Mouse (Mus musculus): ENCODE results near the gene Iqsec1. TPM values are rescaled to one million over a fixed set of nuclear protein-coding genes. Genes with fewer than 3 reads are reported as not detected.
"Not testable (repeated sequence)": the region's sequence is repeated elsewhere in the genome, so short reads cannot be mapped to it uniquely, and the experiment has no call there.

The Iqsec1 gene
- polyA plus RNA-seq, 1 experiment from 2014 or later, result 15.0 TPM

DNA sequence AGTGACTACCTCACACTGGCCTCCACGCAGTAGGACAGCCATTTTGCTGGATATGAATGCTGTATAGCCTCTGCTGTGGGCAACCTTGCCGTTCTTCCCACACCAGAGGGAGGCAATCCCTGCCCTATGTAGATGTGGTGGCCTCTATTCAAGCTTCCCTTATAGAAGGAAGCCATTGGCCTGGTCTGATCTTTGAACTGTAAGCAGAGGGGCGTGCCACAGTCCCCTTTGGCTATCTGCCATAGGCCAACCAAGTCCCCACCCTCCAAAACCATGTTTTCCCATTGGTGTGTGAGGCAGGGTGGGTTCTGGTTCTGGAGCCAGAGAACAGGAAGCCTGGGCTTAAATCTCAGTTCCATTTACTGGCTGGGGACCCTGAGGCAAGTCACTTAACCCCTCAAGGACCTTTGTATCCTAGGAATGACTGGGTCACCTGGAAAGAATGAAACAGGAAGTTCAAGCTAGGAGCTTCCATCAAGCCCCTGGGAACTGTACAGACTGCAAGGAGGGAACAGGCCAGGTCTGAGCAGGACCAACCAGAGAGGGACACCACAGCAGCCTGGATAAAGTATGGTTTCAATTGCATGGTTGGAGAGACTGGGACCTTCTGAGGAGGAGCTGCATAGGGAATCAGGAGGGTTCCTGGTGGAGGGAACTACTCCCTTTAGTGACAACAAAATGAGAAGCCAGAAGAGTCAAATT is 304.5 kb downstream of the Iqsec1 start:
- Histone ChIP-seq H3K4me1 (0 out of 2 replicates have a peak, but pooled peaks cover 2% of the 10 kb centered on the region), H3K4me2 (no peak overlapping the region), H3K4me3 (replicated peaks) (no peak overlapping the region), H3K36me3 (replicated peaks) (peaks cover 41% of the 10 kb centered on the region), H3K9me3 (no peaks in the 10 kb centered on the region), H3K27ac (no peak overlapping the region), H3K9ac (no peak overlapping the region), H3K27me3 (no peaks in the 10 kb centered on the region)
- ATAC-seq (ENCODE audit: low FRiP score), result no peak
- 91% methylated on average over 3 of the region's 3 CpGs for WGBS

DNA sequence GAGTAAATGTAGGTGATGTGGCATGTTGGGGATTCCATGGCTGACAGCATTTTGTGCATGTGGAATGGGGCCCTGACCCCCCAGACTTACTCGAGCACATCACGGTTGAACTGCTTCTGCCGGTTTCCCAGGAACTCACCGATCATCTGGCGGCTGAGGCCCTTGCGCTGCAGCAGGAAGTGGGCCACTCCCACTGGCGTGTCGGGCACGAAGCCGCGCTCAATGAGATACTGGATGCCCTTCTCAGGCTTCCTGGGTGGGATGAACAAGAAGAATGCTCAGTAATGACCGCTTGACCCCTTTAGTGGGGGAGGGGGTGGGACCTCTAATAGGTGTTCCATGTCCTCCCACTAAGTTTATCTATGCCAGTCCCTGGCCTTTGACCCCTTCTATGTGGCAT is 308.1 kb downstream of the Iqsec1 start:
- Histone ChIP-seq H3K9me3 (no peaks in the 10 kb centered on the region), H3K4me1 (0 out of 2 replicates have a peak, but pooled peaks cover 4% of the 10 kb centered on the region), H3K27me3 (no peaks in the 10 kb centered on the region), H3K9ac (no peak overlapping the region), H3K4me3 (replicated peaks) (no peak overlapping the region), H3K27ac (no peak overlapping the region), H3K4me2 (no peak overlapping the region), H3K36me3 (replicated peaks) (peaks cover 57% of the 10 kb centered on the region)
- 91% methylated on average over 12 of the region's 12 CpGs for WGBS
- ATAC-seq (ENCODE audit: low FRiP score), result no peak

DNA sequence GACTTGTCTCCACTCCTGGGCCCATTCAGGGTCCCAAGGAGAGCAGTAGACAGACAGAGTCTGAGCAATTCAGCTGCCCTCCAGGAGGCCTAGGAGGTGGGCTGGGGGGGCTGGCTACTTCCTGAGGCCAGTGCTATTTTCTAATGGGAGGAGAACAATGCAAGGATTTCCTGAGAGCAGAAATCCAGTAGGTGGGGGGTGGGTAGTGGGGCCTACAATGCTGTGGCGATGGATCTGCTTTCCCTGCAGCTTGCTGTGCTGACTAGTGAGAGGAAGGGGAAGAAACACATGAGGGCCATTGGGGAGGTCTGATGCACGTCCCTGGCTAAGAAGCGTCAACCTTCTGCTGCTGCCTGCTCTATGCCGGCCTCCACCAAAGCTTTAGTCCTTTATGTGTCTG is 309.7 kb downstream of the Iqsec1 start:
- no peaks in the 10 kb centered on the region for H3K9me3 ChIP-seq
- H3K4me1 ChIP-seq, result 0 out of 2 replicates have a peak, but pooled peaks cover 4% of the 10 kb centered on the region
- H3K4me3 ChIP-seq (replicated peaks), result no peak overlapping the region
- 55% methylated on average over 4 of the region's 4 CpGs for WGBS
- H3K27me3 ChIP-seq, result no peaks in the 10 kb centered on the region
- H3K36me3 ChIP-seq (replicated peaks), result peaks cover 74% of the 10 kb centered on the region
- H3K4me2 ChIP-seq, result no peak overlapping the region
- no peak overlapping the region for H3K9ac ChIP-seq
- no peak overlapping the region for H3K27ac ChIP-seq
- no peak for ATAC-seq (ENCODE audit: low FRiP score)

DNA sequence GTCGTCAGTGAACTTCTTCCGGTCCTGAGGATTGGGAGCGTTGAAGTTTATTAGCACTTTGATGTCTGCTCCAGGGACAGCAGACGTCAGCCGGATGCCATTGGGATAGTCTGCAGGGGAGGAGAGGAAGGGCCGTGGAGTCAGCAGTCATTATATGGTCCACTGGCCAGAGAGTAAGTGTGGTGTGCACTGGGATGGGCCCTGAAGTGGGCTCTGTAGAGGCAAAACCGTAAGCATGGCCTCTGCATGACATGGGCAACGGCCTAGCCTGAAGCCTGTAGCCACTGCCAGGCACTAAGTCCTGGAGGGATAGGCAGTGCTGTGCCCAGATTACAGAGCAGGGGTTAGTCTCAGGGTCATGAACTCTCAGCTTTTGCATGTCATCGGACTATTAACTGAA is 319.8 kb downstream of the Iqsec1 start:
- Histone ChIP-seq H3K27ac (no peak overlapping the region), H3K36me3 (replicated peaks) (peaks cover 96% of the 10 kb centered on the region)
- WGBS, result 91% methylated on average over 9 of the region's 9 CpGs

DNA sequence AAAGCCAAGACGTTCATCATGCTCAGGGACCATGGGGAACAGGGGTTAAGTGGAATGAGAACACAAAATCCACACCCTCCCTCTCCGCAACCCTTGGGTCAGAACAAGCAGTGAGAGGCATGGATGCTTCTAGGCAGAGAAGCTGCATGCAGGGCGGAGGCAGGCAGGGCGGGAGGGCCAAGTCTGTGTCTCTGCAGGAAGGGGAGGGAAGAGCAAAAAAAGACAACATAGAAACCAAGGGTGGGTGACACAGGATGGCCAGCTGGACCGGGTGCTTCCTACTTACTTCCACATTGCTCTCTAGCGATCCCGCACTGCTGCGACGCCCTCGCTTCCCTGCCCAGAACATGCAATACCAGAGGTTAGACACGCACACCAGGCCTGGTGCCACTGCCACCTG is 324.7 kb downstream of the Iqsec1 start:
- no peak overlapping the region for H3K9ac ChIP-seq
- peaks cover 77% of the 10 kb centered on the region for H3K36me3 ChIP-seq (replicated peaks)
- 87% methylated on average over 11 of the region's 11 CpGs for WGBS
- no peaks in the 10 kb centered on the region for H3K9me3 ChIP-seq
- H3K27ac ChIP-seq, result no peak overlapping the region
- no peak overlapping the region for H3K4me2 ChIP-seq
- no peak for ATAC-seq (ENCODE audit: low FRiP score)
- no peaks in the 10 kb centered on the region for H3K27me3 ChIP-seq
- no peak overlapping the region for H3K4me3 ChIP-seq (replicated peaks)
- H3K4me1 ChIP-seq, result no peaks in the 10 kb centered on the region

More for the DNA sequence above, 319.8 kb downstream of the Iqsec1 start:
- no peaks in the 10 kb centered on the region for H3K4me1 ChIP-seq
- H3K9me3 ChIP-seq, result no peaks in the 10 kb centered on the region
- H3K9ac ChIP-seq, result no peak overlapping the region
- no peak overlapping the region for H3K4me2 ChIP-seq
- no peaks in the 10 kb centered on the region for H3K27me3 ChIP-seq
- no peak for ATAC-seq (ENCODE audit: low FRiP score)
- no peak overlapping the region for H3K4me3 ChIP-seq (replicated peaks)

DNA sequence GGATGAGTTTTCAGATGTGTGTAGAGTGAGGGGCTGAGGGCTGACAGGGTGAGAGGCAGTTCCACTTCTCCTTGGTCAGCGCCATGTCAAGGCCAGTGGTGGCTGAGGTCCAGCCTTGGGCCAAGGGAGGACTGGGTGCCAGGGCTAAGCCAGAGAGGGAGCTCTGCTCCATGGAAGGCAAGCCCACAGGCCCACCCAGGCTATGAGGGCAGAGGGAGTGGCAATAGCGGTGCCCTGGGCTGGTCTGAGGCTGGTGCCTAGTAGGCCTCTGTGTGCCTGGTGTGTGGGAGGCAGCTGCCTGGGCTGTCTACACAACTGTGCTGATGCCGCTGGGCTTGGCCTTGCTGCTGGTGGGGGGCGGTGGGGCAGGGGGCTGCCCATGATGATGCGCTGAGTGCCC is 326.3 kb downstream of the Iqsec1 start:
- Histone ChIP-seq H3K36me3 (replicated peaks) (peaks cover 61% of the 10 kb centered on the region), H3K27ac (no peak overlapping the region), H3K4me3 (replicated peaks) (no peak overlapping the region), H3K4me1 (no peaks in the 10 kb centered on the region), H3K9me3 (no peaks in the 10 kb centered on the region), H3K4me2 (no peak overlapping the region), H3K9ac (no peak overlapping the region), H3K27me3 (no peaks in the 10 kb centered on the region)
- no peak for ATAC-seq (ENCODE audit: low FRiP score)
- 98% methylated on average over 5 of the region's 5 CpGs for WGBS

DNA sequence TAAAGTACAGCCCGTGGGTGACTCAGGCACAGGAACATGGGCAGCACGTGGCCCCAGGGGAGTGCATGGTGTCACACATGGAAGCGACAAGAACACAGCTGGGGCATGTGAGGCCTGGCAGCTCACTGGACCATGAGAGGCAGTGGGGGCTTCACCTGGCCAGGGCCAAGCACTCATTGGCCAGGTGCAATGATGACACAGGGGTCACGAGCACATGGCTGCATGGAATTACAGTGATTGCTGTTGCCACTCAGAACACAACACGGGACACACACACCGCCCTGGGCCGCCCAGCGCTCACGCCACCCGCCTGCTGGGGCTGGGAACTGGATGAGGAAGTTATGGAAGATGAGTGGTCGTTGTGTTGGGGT is 327.5 kb downstream of the Iqsec1 start:
- Histone ChIP-seq H3K27me3 (no peaks in the 10 kb centered on the region), H3K36me3 (replicated peaks) (peaks cover 50% of the 10 kb centered on the region), H3K4me2 (no peak overlapping the region), H3K9ac (no peak overlapping the region), H3K4me3 (replicated peaks) (no peak overlapping the region), H3K27ac (no peak overlapping the region), H3K9me3 (no peaks in the 10 kb centered on the region), H3K4me1 (no peaks in the 10 kb centered on the region)
- no peak for ATAC-seq (ENCODE audit: low FRiP score)
- WGBS, result 91% methylated on average over 11 of the region's 11 CpGs

DNA sequence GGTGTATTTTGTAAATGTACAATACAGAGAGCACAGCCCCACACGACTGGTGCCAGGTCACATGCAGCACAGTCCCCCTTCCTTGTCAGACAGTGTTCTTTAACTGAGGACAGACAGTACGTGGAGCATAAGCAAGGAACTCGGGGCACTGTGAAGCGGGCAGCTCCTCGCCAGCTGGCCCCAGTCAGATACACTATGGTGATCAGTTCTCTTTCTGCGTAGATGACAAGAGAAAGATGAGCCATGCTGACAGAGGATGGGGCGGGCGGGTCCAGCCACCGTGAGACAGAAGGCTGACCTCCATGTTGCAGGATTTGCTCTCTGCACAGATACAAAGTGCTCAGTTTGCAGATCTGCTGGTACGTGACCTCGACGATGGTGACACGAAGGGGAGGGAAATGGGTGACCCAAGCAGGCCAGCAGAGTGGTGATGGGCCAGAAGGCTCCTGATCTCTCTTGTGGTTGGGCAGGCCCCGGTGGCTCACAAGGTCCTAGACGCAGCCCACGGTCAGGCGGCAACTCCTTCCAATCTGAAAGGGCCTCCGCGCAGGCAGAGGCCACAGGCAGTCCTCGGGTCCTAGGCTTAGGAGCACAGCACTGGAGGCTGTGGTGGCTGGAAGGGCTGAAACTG is 328.0 kb downstream of the Iqsec1 start:
- H3K27ac ChIP-seq, result no peak overlapping the region
- WGBS, result 92% methylated on average over 20 of the region's 20 CpGs
- H3K4me1 ChIP-seq, result no peaks in the 10 kb centered on the region
- H3K9me3 ChIP-seq, result no peaks in the 10 kb centered on the region
- H3K36me3 ChIP-seq (replicated peaks), result peaks cover 45% of the 10 kb centered on the region
- H3K27me3 ChIP-seq, result no peaks in the 10 kb centered on the region
- no peak overlapping the region for H3K9ac ChIP-seq
- no peak overlapping the region for H3K4me2 ChIP-seq
- ATAC-seq (ENCODE audit: low FRiP score), result no peak
- no peak overlapping the region for H3K4me3 ChIP-seq (replicated peaks)

DNA sequence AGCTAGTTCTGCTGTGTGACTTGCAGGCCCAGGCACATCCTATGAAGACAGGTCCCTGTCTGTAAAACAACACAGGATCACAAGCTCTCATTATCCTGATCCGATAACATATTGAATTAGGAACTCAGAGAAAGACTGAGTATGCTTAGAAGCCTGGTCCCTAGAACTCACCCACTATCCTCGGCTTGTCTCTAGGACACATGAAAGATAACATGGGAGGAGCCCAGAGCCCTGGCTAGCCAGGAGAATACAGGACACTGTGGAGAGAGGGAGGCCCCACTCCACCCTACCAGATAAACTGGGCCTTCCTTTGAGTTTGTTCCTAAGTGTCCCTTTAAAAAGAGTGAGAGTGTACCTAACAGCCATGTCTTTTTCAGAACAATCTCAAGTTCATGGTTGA is 328.6 kb downstream of the Iqsec1 start:
- H3K4me1 ChIP-seq, result no peaks in the 10 kb centered on the region
- no peak overlapping the region for H3K4me3 ChIP-seq (replicated peaks)
- H3K9me3 ChIP-seq, result no peaks in the 10 kb centered on the region
- no peak overlapping the region for H3K27ac ChIP-seq
- H3K9ac ChIP-seq, result no peak overlapping the region
- no peak for ATAC-seq (ENCODE audit: low FRiP score)
- H3K4me2 ChIP-seq, result no peak overlapping the region
- peaks cover 39% of the 10 kb centered on the region for H3K36me3 ChIP-seq (replicated peaks)
- H3K27me3 ChIP-seq, result no peaks in the 10 kb centered on the region
- WGBS, result 85% methylated on average over 2 of the region's 2 CpGs

DNA sequence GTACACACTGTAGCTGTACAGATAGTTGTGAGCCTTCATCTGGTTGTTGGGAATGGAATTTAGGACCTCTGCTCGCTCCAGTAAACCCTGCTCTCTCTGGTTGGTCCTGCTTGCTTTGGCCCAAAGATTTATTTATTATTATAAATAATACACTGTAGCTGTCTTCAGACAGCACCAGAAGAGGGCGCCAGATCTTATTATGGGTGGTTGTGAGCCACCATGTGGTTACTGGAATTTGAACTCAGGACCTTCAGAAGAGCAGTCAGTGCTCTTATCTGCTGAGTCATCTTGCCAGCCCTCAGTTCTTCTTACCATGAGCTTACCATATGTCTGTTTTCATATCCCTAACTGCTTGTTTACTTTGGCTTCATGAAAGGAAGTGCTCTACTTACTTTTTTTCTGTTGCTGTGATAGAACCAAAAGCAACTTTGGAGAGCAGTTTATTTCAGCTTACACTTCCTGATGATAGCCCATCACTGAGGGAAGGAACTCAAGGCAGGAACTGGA is 332.1 kb downstream of the Iqsec1 start:
- H3K4me3 ChIP-seq (replicated peaks); ATAC-seq (ENCODE audit: low FRiP score); H3K4me2 ChIP-seq; H3K9ac ChIP-seq; H3K9me3 ChIP-seq; H3K4me1 ChIP-seq; H3K27me3 ChIP-seq; H3K27ac ChIP-seq: not testable (repeated sequence)
- 79% methylated on average over 2 of the region's 2 CpGs for WGBS
- H3K36me3 ChIP-seq (replicated peaks), result peaks cover 11% of the 10 kb centered on the region

DNA sequence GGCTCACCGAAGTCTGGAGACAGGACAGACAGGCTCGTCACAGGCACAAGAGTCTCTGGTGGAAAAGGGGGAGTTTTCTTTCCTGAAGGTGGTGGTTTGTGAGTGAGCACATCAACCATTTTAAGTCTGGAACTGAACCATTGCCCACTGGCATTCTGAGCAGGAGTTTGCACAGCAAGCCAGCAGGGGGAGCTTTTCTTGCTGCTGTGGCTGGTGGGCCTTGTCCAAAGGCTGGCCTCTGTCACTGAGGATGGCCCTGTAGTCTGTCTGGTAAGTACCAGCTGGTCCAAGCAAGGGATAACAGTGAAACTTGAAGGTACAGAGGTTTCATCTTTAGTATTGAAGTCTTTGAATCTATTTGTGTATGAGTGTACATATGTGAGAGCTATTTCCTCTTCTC is 334.7 kb downstream of the Iqsec1 start:
- Histone ChIP-seq H3K9me3 (no peaks in the 10 kb centered on the region), H3K9ac (no peak overlapping the region), H3K36me3 (replicated peaks) (no peaks in the 10 kb centered on the region), H3K4me3 (replicated peaks) (no peak overlapping the region), H3K27ac (no peak overlapping the region), H3K27me3 (no peaks in the 10 kb centered on the region), H3K4me2 (no peak overlapping the region), H3K4me1 (no peaks in the 10 kb centered on the region)
- ATAC-seq (ENCODE audit: low FRiP score), result no peak
- 65% methylated on average over 2 of the region's 2 CpGs for WGBS

DNA sequence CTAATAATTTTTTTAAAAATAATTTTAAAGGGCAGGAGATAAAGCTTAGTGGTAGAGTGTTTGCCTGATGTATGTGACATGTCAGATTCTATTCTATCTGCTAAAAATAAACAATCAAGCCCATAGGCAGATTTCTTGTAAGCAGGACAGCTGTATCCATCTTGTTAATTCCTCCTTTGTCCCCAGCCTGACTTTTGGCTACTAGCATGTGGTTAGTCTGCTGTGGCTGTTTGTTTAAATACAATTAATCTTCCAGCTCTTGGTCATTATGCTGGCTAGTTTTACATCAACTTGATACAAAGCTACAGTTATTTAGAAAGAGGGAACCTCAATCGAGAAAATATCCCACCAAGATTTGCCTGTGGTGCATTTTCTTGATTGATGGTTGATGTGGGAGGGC is 337.9 kb downstream of the Iqsec1 start:
- Histone ChIP-seq H3K4me3 (replicated peaks) (no peak overlapping the region), H3K4me1 (no peaks in the 10 kb centered on the region), H3K9ac (no peak overlapping the region), H3K4me2 (no peak overlapping the region), H3K27me3 (no peaks in the 10 kb centered on the region), H3K9me3 (no peaks in the 10 kb centered on the region), H3K36me3 (replicated peaks) (no peaks in the 10 kb centered on the region), H3K27ac (no peak overlapping the region)
- no peak for ATAC-seq (ENCODE audit: low FRiP score)
- WGBS, result 61% methylated on average over 1 of the region's 1 CpGs

DNA sequence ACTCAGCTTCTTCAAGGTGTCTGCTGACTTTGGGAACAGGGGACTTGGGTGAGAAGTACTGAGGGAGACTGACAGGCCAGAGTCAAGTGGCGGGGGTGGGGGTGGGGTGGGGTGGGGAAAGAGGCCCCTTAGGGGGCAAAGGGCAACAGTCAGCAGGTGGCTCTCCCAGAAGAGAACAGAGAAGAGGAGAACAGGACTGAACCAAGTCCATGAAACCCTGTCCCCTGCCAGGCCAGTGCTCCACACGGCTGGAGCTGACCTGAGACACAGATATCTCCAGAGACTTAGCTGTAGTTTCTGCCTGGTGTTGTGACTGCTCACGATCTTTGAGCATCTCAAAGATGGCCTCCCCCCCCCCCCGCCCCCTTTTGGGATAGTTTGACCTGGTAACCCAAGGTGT is 339.2 kb downstream of the Iqsec1 start:
- H3K36me3 ChIP-seq (replicated peaks), result no peaks in the 10 kb centered on the region
- H3K4me1 ChIP-seq, result peaks cover 8% of the 10 kb centered on the region; the same call in 1 of the 2 replicates
- no peak overlapping the region for H3K9ac ChIP-seq
- ATAC-seq (ENCODE audit: low FRiP score), result no peak
- no peaks in the 10 kb centered on the region for H3K27me3 ChIP-seq
- H3K4me2 ChIP-seq, result no peak overlapping the region
- no peaks in the 10 kb centered on the region for H3K9me3 ChIP-seq
- no peak overlapping the region for H3K27ac ChIP-seq
- H3K4me3 ChIP-seq (replicated peaks), result no peak overlapping the region
- WGBS, result 72% methylated on average over 4 of the region's 4 CpGs

All from forebrain, embryonic 12.5 days (tissue).